Mouse (Mus musculus) heart, postnatal 0 days (tissue): ENCODE measurements around the gene Srrm1.

Source experiments
- CTCF ChIP-seq: IDR thresholded peaks from 2 replicates; pipeline ENCODE4 v1.5.1; 2016; ENCODE audit warnings: antibody characterized with exemption, control low read depth, low read depth
- EP300 ChIP-seq: IDR thresholded peaks from 2 replicates; pipeline ENCODE4 v1.6.1; 2016; ENCODE audit warnings: antibody characterized with exemption, low read depth

GRCm38 (mm10) chr4:135301166-135301565, 52.0 kb downstream of the Srrm1 start:
- TF ChIP-seq CTCF, result no peak
- TF ChIP-seq EP300, result no peak
